11 mouse cellular contexts compared by ENCODE assay signal in genomic region chr14:120480341-120480900, GRCm38 (mm10). TPM values are rescaled to one million over a fixed set of nuclear protein-coding genes. Genes with fewer than 3 reads are reported as not detected.
DNase-seq lines count a peak whose midpoint lies in the region; ATAC-seq and TF ChIP-seq lines count a peak whose summit lies in the region.
"Had no signal": no experiment of that assay in that cellular context is flagged by ENCODE, and none has a peak within 500 bp of the region (broad histone marks: within the 10 kb centered on the region; RNA-seq: fewer than 3 reads in every experiment).

No protein-coding gene starts in this region.

- H3K9me3 ChIP-seq in megakaryocyte, embryonic 14.5 days: peaks cover 5% of the 10 kb centered on the region; the same call in 1 of the 2 replicates
- H3K9me3 ChIP-seq in liver, embryonic 15.5 days (replicated peaks): no peaks in the 10 kb centered on the region

- no peak for ATAC-seq in megakaryocyte, adult 5-6 weeks (ENCODE audit: poor library complexity, severe bottlenecking)
- ATAC-seq in liver, embryonic 15.5 days (ENCODE audit: insufficient read depth): no peak

- peak overlapping the region; percentile 26; the same call in 1 of the 2 replicates for H3K4me3 ChIP-seq in heart, adult 2 months
- peak overlapping the region; percentile 100 for H3K4me3 ChIP-seq in megakaryocyte, embryonic 14.5 days (replicated peaks)
- no peak overlapping the region for H3K4me3 ChIP-seq in liver, embryonic 15.5 days (replicated peaks)

- peaks cover 5% of the 10 kb centered on the region for H3K4me1 ChIP-seq in heart, adult 2 months (ENCODE audit: control insufficient read depth, insufficient read depth, low read length)
- peaks cover 67% of the 10 kb centered on the region for H3K4me1 ChIP-seq in megakaryocyte, embryonic 14.5 days
- peaks cover 33% of the 10 kb centered on the region for H3K4me1 ChIP-seq in liver, embryonic 15.5 days (replicated peaks)

- no peak overlapping the region for H3K9ac ChIP-seq in heart, adult 2 months (ENCODE audit: low read depth, low read length)
- no peak overlapping the region for H3K9ac ChIP-seq in liver, embryonic 15.5 days

- TF ChIP-seq EP300 in heart, adult 2 months (IDR thresholded peaks at IDR 0.05; ENCODE audit: insufficient read depth, low read depth, low read length): no peak

- H3K79me2 ChIP-seq in heart, adult 2 months (replicated peaks; ENCODE audit: control insufficient read depth, insufficient read depth, low read length): 0 out of 2 replicates have a peak, but pooled peaks cover 2% of the 10 kb centered on the region

- H3K27ac ChIP-seq in heart, adult 2 months: no peak overlapping the region
- H3K27ac ChIP-seq in liver, embryonic 15.5 days (replicated peaks): no peak overlapping the region

- no peak for DNase-seq in heart, adult 2 months
- DNase-seq in heart, postnatal 4 days: no peak
- no peak for DNase-seq in layer of hippocampus, postnatal 10 days (ENCODE audit: low spot score in 2 of 2)
- DNase-seq in adrenal gland, postnatal 10 days: no peak
- DNase-seq in gastrocnemius, postnatal 14 days: no peak
- DNase-seq: adrenal gland, postnatal 14 days; B cell, adult 2 months; gastrocnemius, postnatal 10 days had no signal

- H3K4me2 ChIP-seq in liver, embryonic 15.5 days: peak overlapping the region; percentile 23; the same call in 1 of the 2 replicates

- TF ChIP-seq POLR2A in heart, adult 2 months (IDR thresholded peaks at IDR 0.05; ENCODE audit: insufficient read depth, low read depth, low read length): no peak

- H3K36me3 ChIP-seq in heart, adult 2 months (ENCODE audit: control insufficient read depth, insufficient read depth, low read length): no peaks in the 10 kb centered on the region
- peaks cover 48% of the 10 kb centered on the region for H3K36me3 ChIP-seq in megakaryocyte, embryonic 14.5 days (replicated peaks; ENCODE audit: low read length)
- no peaks in the 10 kb centered on the region for H3K36me3 ChIP-seq in liver, embryonic 15.5 days (replicated peaks)

- intact Hi-C loops in heart, adult 2 months (cut with DNase I): no loop called here
- intact Hi-C loops in gastrocnemius, postnatal 14 days (cut with DNase I; ENCODE audit: low total_unique reads): loop anchor here (10.0 kb wide), 1 partner anchor 174 kb away; no protein-coding TSS in a partner anchor

- no peak for TF ChIP-seq CTCF in heart, adult 2 months (IDR thresholded peaks at IDR 0.05)

- H3K27me3 ChIP-seq in heart, adult 2 months (ENCODE audit: control insufficient read depth, insufficient read depth, low read length): no peaks in the 10 kb centered on the region
- no peaks in the 10 kb centered on the region for H3K27me3 ChIP-seq in megakaryocyte, embryonic 14.5 days (replicated peaks)
- peaks cover 23% of the 10 kb centered on the region for H3K27me3 ChIP-seq in liver, embryonic 15.5 days

- WGBS in heart, adult 2 months: 50% methylated on average over 8 of the region's 8 CpGs
- WGBS in liver, embryonic 15.5 days (ENCODE audit: insufficient replicate concordance): 57% methylated on average over 8 of the region's 8 CpGs

RNA-seq across cellular contexts. Expression of gene Rap2a, which starts 2.2 kb away (rescaled TPM):
- total RNA-seq in heart, adult 2 months (2021): 1 to 10 TPM; 8.9 to 9.3 TPM
- 8.5 and 11.1 TPM in 2 replicates for polyA plus RNA-seq in heart, adult 2 months (2012; rRNA removed)
- 10 to 100 TPM; 22.0 to 23.4 TPM for total RNA-seq in heart, postnatal 4 days (2021)
- 4.3 and 19.1 TPM in 2 replicates for polyA plus RNA-seq in megakaryocyte, embryonic 14.5 days (2012; ENCODE audit: insufficient read depth, low replicate concordance)
- 33.0 and 37.6 TPM in 2 replicates for total RNA-seq in megakaryocyte, adult 5-6 weeks (2015)
- 23.4 and 24.0 TPM in 2 replicates for total RNA-seq in megakaryocyte, adult 5-6 weeks (2017)
- 2.5 and 2.8 TPM in 2 replicates for polyA plus RNA-seq in liver, embryonic 15.5 days (2015; fragmentation: Nextera tagmentation; extraction: Ambion mirVana)
- 10 to 100 TPM; 79.1 to 87.2 TPM for total RNA-seq in layer of hippocampus, postnatal 10 days (2021)
- total RNA-seq in adrenal gland, postnatal 10 days (2021): 10 to 100 TPM; 20.4 to 23.4 TPM
- 10 to 100 TPM in 1 of 2 experiments, 1 to 10 TPM in 1; 7.6 to 10.2 TPM for total RNA-seq in gastrocnemius, postnatal 14 days (2021)
